Mouse (Mus musculus) adrenal gland, adult (tissue): ENCODE measurements around the gene Ctsc.
"Not testable (repeated sequence)": the region's sequence is repeated elsewhere in the genome, so short reads cannot be mapped to it uniquely, and the experiment has no call there.

Experiments used
- DNase-seq, 2 experiments: peaks; one replicate each; pipeline ENCODE4 v3.0.0; 2022 to 2023; ENCODE audit warnings: low spot score in 1 of 2; ENCODE audit not compliant: inconsistent age in 2 of 2

The Ctsc gene

GRCm38 (mm10) chr7:88277858-88278627 lies at the start of gene Ctsc:
Gene Ctsc, plus strand, starts transcription at chr7:88278085.
- peak; percentile 55 to 75 for DNase-seq

GRCm38 (mm10) chr7:88229051-88229450 lies 48.8 kb upstream of the Ctsc start:
- DNase-seq = no peak

- DNase-seq = no peak
Observed at GRCm38 (mm10) chr7:88230121-88230520, 47.8 kb upstream of the Ctsc start.

GRCm38 (mm10) chr7:88230756-88231522 lies 46.9 kb upstream of the Ctsc start:
- DNase-seq = no peak

- no peak for DNase-seq
Observed at GRCm38 (mm10) chr7:88243059-88243458, 34.8 kb upstream of the Ctsc start.

- no peak for DNase-seq
Observed at GRCm38 (mm10) chr7:88244462-88244861, 33.4 kb upstream of the Ctsc start.

- not testable (repeated sequence) for DNase-seq
Observed at GRCm38 (mm10) chr7:88250380-88250779, 27.5 kb upstream of the Ctsc start.

GRCm38 (mm10) chr7:88251535-88251934 lies 26.4 kb upstream of the Ctsc start:
- no peak for DNase-seq

GRCm38 (mm10) chr7:88252129-88252528 lies 25.8 kb upstream of the Ctsc start:
- no peak for DNase-seq

- no peak for DNase-seq
Observed at GRCm38 (mm10) chr7:88254884-88255283, 23.0 kb upstream of the Ctsc start.

- DNase-seq = no peak
Observed at GRCm38 (mm10) chr7:88259155-88259925, 18.5 kb upstream of the Ctsc start.

- DNase-seq = no peak
Observed at GRCm38 (mm10) chr7:88261799-88262198, 16.1 kb upstream of the Ctsc start.

GRCm38 (mm10) chr7:88264861-88265260 lies 13.0 kb upstream of the Ctsc start:
- no peak for DNase-seq

GRCm38 (mm10) chr7:88269913-88270312 lies 8.0 kb upstream of the Ctsc start:
- DNase-seq = no peak

- DNase-seq = no peak
Observed at GRCm38 (mm10) chr7:88271531-88271930, 6.4 kb upstream of the Ctsc start.

- DNase-seq = peak in 1 of 2 experiments; percentile 30
Observed at GRCm38 (mm10) chr7:88276914-88277765, 745 bp upstream of the Ctsc start.

- no peak for DNase-seq
Observed at GRCm38 (mm10) chr7:88278628-88279196, 827 bp downstream of the Ctsc start.

- DNase-seq = no peak
Observed at GRCm38 (mm10) chr7:88285276-88285675, 7.4 kb downstream of the Ctsc start.

GRCm38 (mm10) chr7:88291036-88291435 lies 13.2 kb downstream of the Ctsc start:
- DNase-seq = no peak

- DNase-seq = no peak
Observed at GRCm38 (mm10) chr7:88292044-88292443, 14.2 kb downstream of the Ctsc start.
